Mouse (Mus musculus): Measurements from ENCODE around the gene Mical2.

The Mical2 gene

GRCm38 (mm10) chr7:112242587-112242986 lies 16.9 kb downstream of the Mical2 start:
- CTCF ChIA-PET = no interaction called here

- CTCF ChIA-PET = no interaction called here
These were observed 18.4 kb downstream of the Mical2 start for GRCm38 (mm10) chr7:112244071-112244470.

- CTCF ChIA-PET = no interaction called here
These were observed 19.0 kb downstream of the Mical2 start for GRCm38 (mm10) chr7:112244683-112245082.

- CTCF ChIA-PET = no interaction called here
These were observed 20.3 kb downstream of the Mical2 start for GRCm38 (mm10) chr7:112245839-112246438.

- CTCF ChIA-PET = no interaction called here
These were observed 20.8 kb downstream of the Mical2 start for GRCm38 (mm10) chr7:112246442-112246841.

- CTCF ChIA-PET = no interaction called here
These were observed 22.2 kb downstream of the Mical2 start for GRCm38 (mm10) chr7:112247890-112248289.

- CTCF ChIA-PET = no interaction called here
These were observed 23.8 kb downstream of the Mical2 start for GRCm38 (mm10) chr7:112249476-112249875.

GRCm38 (mm10) chr7:112252065-112252464 lies 26.4 kb downstream of the Mical2 start:
- CTCF ChIA-PET = interaction anchor here (0.7 kb wide), 1 partner anchor 20 kb away, joined by 9 read pairs; no protein-coding TSS in a partner anchor

- CTCF ChIA-PET = no interaction called here
These were observed 28.6 kb downstream of the Mical2 start for GRCm38 (mm10) chr7:112254233-112254632.

GRCm38 (mm10) chr7:112255248-112255866 lies 29.7 kb downstream of the Mical2 start:
- CTCF ChIA-PET = no interaction called here

- CTCF ChIA-PET = no interaction called here
These were observed 32.8 kb downstream of the Mical2 start for GRCm38 (mm10) chr7:112258338-112258903.

- CTCF ChIA-PET = no interaction called here
These were observed 33.6 kb downstream of the Mical2 start for GRCm38 (mm10) chr7:112259286-112259685.

- CTCF ChIA-PET = no interaction called here
These were observed 35.5 kb downstream of the Mical2 start for GRCm38 (mm10) chr7:112261121-112261520.

- CTCF ChIA-PET = no interaction called here
These were observed 41.6 kb downstream of the Mical2 start for GRCm38 (mm10) chr7:112267266-112267665.

GRCm38 (mm10) chr7:112268761-112269425 lies 43.2 kb downstream of the Mical2 start:
- CTCF ChIA-PET = no interaction called here

- CTCF ChIA-PET = interaction anchor here (1.5 kb wide), 1 partner anchor 8 kb away, joined by 3 read pairs; no protein-coding TSS in a partner anchor
These were observed 45.2 kb downstream of the Mical2 start for GRCm38 (mm10) chr7:112270870-112271269.

- CTCF ChIA-PET = interaction anchor here (1.5 kb wide), 1 partner anchor 9 kb away, joined by 3 read pairs; no protein-coding TSS in a partner anchor
These were observed 46.0 kb downstream of the Mical2 start for GRCm38 (mm10) chr7:112271627-112272026.

GRCm38 (mm10) chr7:112272692-112273091 lies 47.0 kb downstream of the Mical2 start:
- CTCF ChIA-PET = interaction anchor here (1.5 kb wide), 1 partner anchor 10 kb away, joined by 3 read pairs; no protein-coding TSS in a partner anchor

- CTCF ChIA-PET = no interaction called here
These were observed 47.8 kb downstream of the Mical2 start for GRCm38 (mm10) chr7:112273451-112273850.

GRCm38 (mm10) chr7:112274611-112275010 lies 49.0 kb downstream of the Mical2 start:
- CTCF ChIA-PET = no interaction called here

- CTCF ChIA-PET = no interaction called here
These were observed 49.4 kb downstream of the Mical2 start for GRCm38 (mm10) chr7:112275093-112275492.

GRCm38 (mm10) chr7:112275883-112276282 lies 50.2 kb downstream of the Mical2 start:
- CTCF ChIA-PET = no interaction called here

- CTCF ChIA-PET = no interaction called here
These were observed 51.2 kb downstream of the Mical2 start for GRCm38 (mm10) chr7:112276823-112277222.
